Mouse (Mus musculus) small intestine, adult 2 months (tissue): Measurements from ENCODE around the gene Zfp68. TPM values are rescaled to one million over a fixed set of nuclear protein-coding genes. Genes with fewer than 3 reads are reported as not detected.
A peak's percentile ranks its signal among the peaks of the same experiment; 100 is the strongest.

Experiments used
- H3K27ac ChIP-seq: fragments of 200-500 bp; 2 replicates; pipeline ENCODE4 v1.5.1; 2012; ENCODE audit warnings: low read depth, low read length, control low read depth, inconsistent platforms; ENCODE audit not compliant: insufficient read depth
- H3K27me3 ChIP-seq: fragments of 200-500 bp; 2 replicates; pipeline ENCODE4 v1.6.1; 2012; ENCODE audit warnings: mild to moderate bottlenecking, moderate library complexity, low read length, inconsistent platforms; ENCODE audit not compliant: control insufficient read depth, insufficient read depth
- H3K36me3 ChIP-seq: fragments of 200-500 bp; 2 replicates; pipeline ENCODE4 v1.6.1; 2012; ENCODE audit warnings: mild to moderate bottlenecking, low read length, control low read depth, inconsistent platforms; ENCODE audit not compliant: control insufficient read depth, insufficient read depth
- H3K4me1 ChIP-seq: fragments of 200-500 bp; 2 replicates; pipeline ENCODE4 v1.6.1; 2012; ENCODE audit warnings: low read length, inconsistent platforms, mixed read lengths; ENCODE audit not compliant: control insufficient read depth, insufficient read depth, insufficient read length
- H3K4me3 ChIP-seq: fragments of 200-500 bp; 2 replicates; pipeline ENCODE4 v1.5.1; 2012; ENCODE audit warnings: low read depth, mild to moderate bottlenecking, control low read depth, inconsistent platforms, low read length, moderate library complexity
- CTCF ChIP-seq: fragments of 200-500 bp; IDR thresholded peaks from 2 replicates; pipeline ENCODE4 v1.5.1; 2012; ENCODE audit warnings: low read depth, mild to moderate bottlenecking, control low read depth, inconsistent platforms, low read length, moderate library complexity, mixed read lengths; ENCODE audit not compliant: insufficient replicate concordance, insufficient read length; ENCODE audit errors: extremely low read depth
- POLR2A ChIP-seq: fragments of 200-500 bp; IDR thresholded peaks from 2 replicates; pipeline ENCODE4 v1.6.1; 2012; ENCODE audit warnings: low read depth, mild to moderate bottlenecking, control low read depth, inconsistent platforms, low read length, moderate library complexity
- WGBS: fragments of 180-500 bp; shearing (Covaris S2); methylation state at CpG from one replicate; pipeline ENCODE4 v1.1.7; 2018; 5-methylcytosine and 5-hydroxymethylcytosine counted together
- polyA plus RNA-seq: library from polyadenylated mRNA; depleted of rRNA; stranded (reverse); fragments of >200 nt; gene quantifications from 2 replicates; pipeline ENCODE4 v1.2.3, GENCODE M21; 2012; rRNA removed

Zfp68 gene
- polyA plus RNA-seq: 1.3 and 2.0 TPM in 2 replicates

- peaks cover 21% of the 10 kb centered on the region for H3K36me3 ChIP-seq
- peak within 1 kb of the TSS; percentile 74 for H3K27ac ChIP-seq
- H3K4me1 ChIP-seq: peaks cover 4% of the 10 kb centered on the region; the same call in 1 of the 2 replicates
- peak within 1 kb of the TSS; percentile 69 for H3K4me3 ChIP-seq
- TF ChIP-seq POLR2A (peak; percentile 93), CTCF (peak; percentile 53; the same call in 1 of the 2 replicates)
- 1% methylated on average over 43 of the region's 43 CpGs for WGBS
- H3K27me3 ChIP-seq: no peaks in the 10 kb centered on the region
These were observed at the start of gene Zfp68 for GRCm38 (mm10) chr5:138619211-138620128. Gene Zfp68, minus strand, starts transcription at chr5:138619761.

- Histone ChIP-seq H3K4me3 (no peak overlapping the region), H3K4me1 (no peaks in the 10 kb centered on the region), H3K27ac (no peak overlapping the region), H3K36me3 (no peaks in the 10 kb centered on the region), H3K27me3 (no peaks in the 10 kb centered on the region)
- WGBS: 6% methylated on average over 5 of the region's 5 CpGs
- TF ChIP-seq POLR2A: no peak
- TF ChIP-seq CTCF: peak; percentile 74; the same call in 1 of the 2 replicates
These were observed 39.4 kb upstream of the Zfp68 start for GRCm38 (mm10) chr5:138658922-138659321.

- 28% methylated on average over 6 of the region's 6 CpGs for WGBS
These were observed 38.3 kb upstream of the Zfp68 start for GRCm38 (mm10) chr5:138657854-138658253.

GRCm38 (mm10) chr5:138657407-138657806 lies 37.8 kb upstream of the Zfp68 start:
- Histone ChIP-seq H3K36me3 (no peaks in the 10 kb centered on the region), H3K4me3 (no peak overlapping the region), H3K27ac (no peak overlapping the region), H3K27me3 (no peaks in the 10 kb centered on the region), H3K4me1 (no peaks in the 10 kb centered on the region)
- WGBS: 88% methylated on average over 3 of the region's 3 CpGs
- no peak for TF ChIP-seq POLR2A
- TF ChIP-seq CTCF: no peak

More at GRCm38 (mm10) chr5:138657854-138658253, 38.3 kb upstream of the Zfp68 start:
- H3K27me3 ChIP-seq: no peaks in the 10 kb centered on the region
- no peak overlapping the region for H3K27ac ChIP-seq
- TF ChIP-seq CTCF (peak; percentile 64; the same call in 1 of the 2 replicates), POLR2A (no peak)
- H3K4me1 ChIP-seq: no peaks in the 10 kb centered on the region
- H3K36me3 ChIP-seq: no peaks in the 10 kb centered on the region
- no peak overlapping the region for H3K4me3 ChIP-seq

GRCm38 (mm10) chr5:138656477-138657156 lies 37.1 kb upstream of the Zfp68 start:
- Histone ChIP-seq H3K27ac (no peak overlapping the region), H3K27me3 (no peaks in the 10 kb centered on the region), H3K4me1 (no peaks in the 10 kb centered on the region), H3K4me3 (no peak overlapping the region), H3K36me3 (no peaks in the 10 kb centered on the region)
- TF ChIP-seq POLR2A: no peak
- peak; percentile 41; the same call in 1 of the 2 replicates for TF ChIP-seq CTCF
- 17% methylated on average over 2 of the region's 2 CpGs for WGBS

- Histone ChIP-seq H3K27me3 (no peaks in the 10 kb centered on the region), H3K36me3 (peaks cover 4% of the 10 kb centered on the region; the same call in 1 of the 2 replicates), H3K4me1 (no peaks in the 10 kb centered on the region), H3K27ac (no peak overlapping the region), H3K4me3 (no peak overlapping the region)
- TF ChIP-seq POLR2A (no peak), CTCF (no peak)
- 90% methylated on average over 1 of the region's 1 CpGs for WGBS
These were observed 33.4 kb upstream of the Zfp68 start for GRCm38 (mm10) chr5:138652911-138653310.
